Mouse (Mus musculus) cerebellum, adult 2 months (tissue): ENCODE data around the gene Gm43720.

Experiments used
- CTCF ChIP-seq: fragments of 200-500 bp; IDR thresholded peaks from 2 replicates; pipeline ENCODE4 v1.5.1; 2011; ENCODE audit warnings: low read depth, mild to moderate bottlenecking, control low read depth, low read length, moderate library complexity, borderline replicate concordance; ENCODE audit not compliant: insufficient read depth
- POLR2A ChIP-seq: fragments of 200-500 bp; IDR thresholded peaks from 2 replicates; pipeline ENCODE4 v1.6.1; 2011; ENCODE audit warnings: low read length, control low read depth, borderline replicate concordance; ENCODE audit not compliant: insufficient read depth

DNA sequence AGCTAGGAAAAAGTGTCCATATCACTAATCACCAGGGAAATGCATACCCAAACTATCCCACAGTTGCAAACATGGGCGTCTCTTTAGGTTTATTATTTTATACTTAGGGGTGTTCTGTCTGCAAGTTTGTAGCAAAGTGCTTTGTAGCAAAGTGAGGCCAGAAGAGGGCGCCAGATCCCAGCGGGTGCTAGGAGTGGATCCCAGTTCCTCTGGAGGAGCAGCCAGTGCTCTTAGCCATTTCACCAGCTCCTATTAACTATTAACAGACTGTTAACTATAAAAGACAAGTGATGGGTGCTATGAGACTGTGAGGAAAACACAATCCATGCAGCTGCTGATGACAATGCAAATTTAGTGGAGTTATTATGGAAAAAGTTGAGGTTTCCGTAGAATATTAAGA lies 57.6 kb downstream of the Gm43720 start:
- no peak for TF ChIP-seq POLR2A
- peak; percentile 75 for TF ChIP-seq CTCF
